Mouse (Mus musculus): Measurements from ENCODE around the gene Rgs5. TPM values are rescaled to one million over a fixed set of nuclear protein-coding genes. Genes with fewer than 3 reads are reported as not detected.

Gene Rgs5
- polyA plus RNA-seq, 1 experiment: not detected

DNA sequence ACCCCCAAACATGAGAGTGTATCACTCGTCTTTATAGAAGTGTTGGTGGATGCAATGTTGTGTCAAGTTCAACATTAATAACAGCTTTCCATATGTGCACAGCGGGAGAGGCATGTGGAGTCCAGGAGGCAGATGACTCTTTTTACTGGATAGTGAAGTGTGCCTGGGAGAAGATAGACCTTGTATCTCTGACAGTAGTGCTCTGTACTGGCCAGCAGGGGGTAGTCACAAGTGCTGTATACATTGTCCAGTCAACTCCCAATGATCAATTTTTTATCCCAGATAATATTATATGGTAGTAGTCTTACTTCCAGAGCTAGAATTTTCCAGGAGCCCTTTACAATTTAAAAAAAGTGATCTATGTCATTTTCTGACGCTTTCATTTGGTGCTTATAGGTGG, 18.8 kb downstream of the Rgs5 start:
- Histone ChIP-seq H3K4me1 (no peaks in the 10 kb centered on the region), H3K27me3 (replicated peaks) (no peaks in the 10 kb centered on the region), H3K4me3 (replicated peaks) (no peak overlapping the region), H3K9me3 (no peaks in the 10 kb centered on the region), H3K36me3 (replicated peaks; ENCODE audit: low read length) (no peaks in the 10 kb centered on the region)
- TF ChIP-seq GATA1 (IDR thresholded peaks at IDR 0.05; ENCODE audit: borderline replicate concordance, low read length) (no peak), FLI1 (IDR thresholded peaks at IDR 0.05; ENCODE audit: low read length) (no peak)

DNA sequence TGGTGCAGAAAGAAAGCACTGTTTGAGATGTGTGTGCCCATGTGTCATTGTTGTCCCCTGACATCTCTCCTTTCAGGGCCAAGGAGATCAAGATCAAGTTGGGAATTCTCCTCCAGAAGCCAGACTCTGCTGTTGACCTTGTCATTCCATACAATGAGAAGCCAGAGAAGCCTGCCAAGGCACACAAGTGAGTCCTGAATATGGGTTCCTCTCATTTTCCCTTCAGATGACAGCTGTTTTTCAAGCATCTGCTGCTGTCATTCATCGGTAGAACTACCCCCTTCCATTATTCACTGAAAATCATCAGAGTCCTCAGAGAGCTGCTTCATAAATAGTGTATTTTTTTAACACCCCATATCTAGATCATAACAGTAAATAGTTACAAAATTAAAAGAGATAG, 21.4 kb downstream of the Rgs5 start:
- no peaks in the 10 kb centered on the region for H3K4me1 ChIP-seq
- 0 out of 2 replicates have a peak, but pooled peaks cover 3% of the 10 kb centered on the region for H3K9me3 ChIP-seq
- no peaks in the 10 kb centered on the region for H3K36me3 ChIP-seq (replicated peaks; ENCODE audit: low read length)
- H3K27me3 ChIP-seq (replicated peaks): no peaks in the 10 kb centered on the region
- H3K4me3 ChIP-seq (replicated peaks): no peak overlapping the region
- TF ChIP-seq GATA1 (IDR thresholded peaks at IDR 0.05; ENCODE audit: borderline replicate concordance, low read length) (no peak), FLI1 (IDR thresholded peaks at IDR 0.05; ENCODE audit: low read length) (no peak)

DNA sequence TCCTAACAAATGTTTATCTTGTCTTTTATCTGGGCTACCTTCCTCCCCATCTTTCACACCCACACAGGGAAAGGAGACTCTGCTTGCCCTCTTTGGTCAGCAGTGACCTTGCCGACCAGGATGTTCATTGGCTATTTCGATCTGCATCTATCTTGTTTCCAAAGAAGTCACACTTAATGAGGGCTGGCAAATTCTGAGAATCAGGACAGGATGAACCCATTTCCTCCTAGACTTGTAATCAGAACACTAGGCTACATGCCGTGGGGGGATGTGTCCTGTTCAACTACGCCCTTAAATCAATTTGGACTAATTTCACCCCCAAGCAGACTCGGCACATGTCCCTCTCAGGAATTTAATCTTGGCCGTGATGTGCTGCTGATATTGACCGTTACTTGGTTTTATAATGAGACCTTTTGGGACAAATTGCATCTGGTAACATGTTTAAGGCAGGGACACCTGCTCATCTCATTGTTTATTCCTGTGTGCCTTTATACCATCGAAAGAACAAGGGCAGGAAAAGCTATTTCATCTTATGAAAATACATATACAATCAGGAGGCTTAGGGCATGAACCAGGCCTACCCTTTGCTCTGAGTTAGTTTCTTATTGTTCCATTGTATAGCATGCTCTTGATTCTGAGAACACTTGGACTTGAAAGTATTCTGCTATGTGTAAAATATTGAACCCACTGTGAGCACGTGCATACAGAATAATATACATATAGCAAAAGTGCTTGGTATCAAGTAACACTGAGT, 25.3 kb downstream of the Rgs5 start:
- Histone ChIP-seq H3K9me3 (0 out of 2 replicates have a peak, but pooled peaks cover 3% of the 10 kb centered on the region), H3K4me3 (replicated peaks) (no peak overlapping the region), H3K4me1 (no peaks in the 10 kb centered on the region), H3K36me3 (replicated peaks; ENCODE audit: low read length) (no peaks in the 10 kb centered on the region), H3K27me3 (replicated peaks) (no peaks in the 10 kb centered on the region)
- TF ChIP-seq FLI1 (IDR thresholded peaks at IDR 0.05; ENCODE audit: low read length): no peak

DNA sequence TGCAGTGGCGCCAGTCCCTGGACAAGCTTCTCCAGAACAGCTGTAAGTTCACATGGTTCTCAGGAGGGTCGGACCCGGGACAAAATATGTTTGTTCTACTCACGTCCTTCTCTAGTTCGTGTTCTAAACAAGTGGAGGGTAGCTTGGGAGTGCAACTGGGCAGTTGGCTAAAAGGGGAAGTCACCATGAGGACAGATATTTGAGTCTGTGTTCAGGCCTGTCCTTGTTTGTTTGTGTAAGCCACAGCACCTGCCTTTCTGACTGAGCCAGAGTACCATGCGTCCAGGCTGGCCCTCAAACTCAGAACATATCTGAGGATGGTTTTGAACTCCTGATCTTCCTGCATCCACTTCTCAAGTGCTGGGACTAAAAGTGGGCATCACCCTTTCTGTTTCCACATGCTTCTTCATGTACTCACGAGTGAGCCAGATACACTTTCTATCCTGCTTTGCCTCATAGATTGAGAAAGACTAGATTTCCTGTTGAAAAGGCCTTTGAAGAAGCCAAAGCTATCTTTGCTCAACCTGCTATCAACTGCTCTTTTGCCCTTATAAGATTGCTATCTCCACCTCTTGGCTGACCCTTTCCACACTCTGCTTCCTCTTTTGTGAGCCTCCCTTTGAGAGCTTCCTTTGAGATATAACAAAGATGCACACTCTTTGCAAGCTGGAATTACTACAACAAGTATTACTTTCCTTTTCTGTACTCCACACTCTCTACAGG, 27.6 kb downstream of the Rgs5 start:
- Histone ChIP-seq H3K4me3 (replicated peaks) (no peak overlapping the region), H3K9me3 (0 out of 2 replicates have a peak, but pooled peaks cover 3% of the 10 kb centered on the region), H3K4me1 (no peaks in the 10 kb centered on the region), H3K27me3 (replicated peaks) (no peaks in the 10 kb centered on the region), H3K36me3 (replicated peaks; ENCODE audit: low read length) (no peaks in the 10 kb centered on the region)
- TF ChIP-seq FLI1 (IDR thresholded peaks at IDR 0.05; ENCODE audit: low read length) (no peak), GATA1 (IDR thresholded peaks at IDR 0.05; ENCODE audit: borderline replicate concordance, low read length) (no peak)

DNA sequence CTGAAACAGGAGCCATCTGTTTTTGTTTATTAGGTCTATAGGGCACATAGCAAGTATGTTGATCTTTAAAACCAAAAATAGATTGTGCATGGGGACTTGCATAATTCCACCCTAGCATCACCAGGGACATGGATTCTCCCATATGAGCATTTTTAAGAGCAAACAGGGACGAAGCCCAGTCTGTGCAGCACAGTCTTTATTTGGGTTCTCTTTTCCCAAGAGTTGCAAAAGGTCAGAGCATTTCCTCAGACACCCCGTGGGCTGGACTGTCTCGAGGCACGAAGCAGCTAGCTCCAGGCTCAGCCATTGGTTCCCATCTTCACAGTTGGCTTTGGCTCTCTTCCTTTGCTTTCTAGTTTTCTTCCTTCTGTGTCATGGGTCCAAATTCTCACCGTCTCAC, 30.0 kb downstream of the Rgs5 start:
- Histone ChIP-seq H3K36me3 (replicated peaks; ENCODE audit: low read length) (no peaks in the 10 kb centered on the region), H3K4me1 (no peaks in the 10 kb centered on the region), H3K27me3 (replicated peaks) (no peaks in the 10 kb centered on the region), H3K4me3 (replicated peaks) (no peak overlapping the region), H3K9me3 (0 out of 2 replicates have a peak, but pooled peaks cover 3% of the 10 kb centered on the region)
- no peak for TF ChIP-seq GATA1 (IDR thresholded peaks at IDR 0.05; ENCODE audit: borderline replicate concordance, low read length)
- no peak for TF ChIP-seq FLI1 (IDR thresholded peaks at IDR 0.05; ENCODE audit: low read length)

DNA sequence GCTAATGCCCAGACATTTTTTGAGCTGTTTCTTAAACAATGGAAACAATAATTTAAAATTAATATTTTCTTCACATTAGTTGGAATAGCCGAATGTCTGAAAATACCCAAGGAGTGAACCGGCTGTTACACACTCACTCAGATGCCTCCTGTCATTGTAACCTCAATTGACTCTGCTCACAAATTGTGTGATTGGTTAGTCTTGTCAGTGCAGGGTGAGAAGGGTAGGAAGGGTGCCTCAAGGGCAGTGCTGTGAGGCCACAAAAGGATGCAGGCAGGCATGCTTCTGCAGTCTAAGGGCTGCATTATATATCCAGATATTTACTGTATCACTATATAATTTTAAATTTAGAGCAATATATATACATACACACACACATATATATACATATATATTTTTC, 37.7 kb downstream of the Rgs5 start:
- TF ChIP-seq GATA1 (IDR thresholded peaks at IDR 0.05; ENCODE audit: borderline replicate concordance, low read length): no peak
- TF ChIP-seq FLI1 (IDR thresholded peaks at IDR 0.05; ENCODE audit: low read length): no peak
- H3K4me1 ChIP-seq: no peaks in the 10 kb centered on the region
- no peaks in the 10 kb centered on the region for H3K36me3 ChIP-seq (replicated peaks; ENCODE audit: low read length)
- no peaks in the 10 kb centered on the region for H3K27me3 ChIP-seq (replicated peaks)
- H3K4me3 ChIP-seq (replicated peaks): no peak overlapping the region
- H3K9me3 ChIP-seq: peaks cover 9% of the 10 kb centered on the region; the same call in 1 of the 2 replicates

DNA sequence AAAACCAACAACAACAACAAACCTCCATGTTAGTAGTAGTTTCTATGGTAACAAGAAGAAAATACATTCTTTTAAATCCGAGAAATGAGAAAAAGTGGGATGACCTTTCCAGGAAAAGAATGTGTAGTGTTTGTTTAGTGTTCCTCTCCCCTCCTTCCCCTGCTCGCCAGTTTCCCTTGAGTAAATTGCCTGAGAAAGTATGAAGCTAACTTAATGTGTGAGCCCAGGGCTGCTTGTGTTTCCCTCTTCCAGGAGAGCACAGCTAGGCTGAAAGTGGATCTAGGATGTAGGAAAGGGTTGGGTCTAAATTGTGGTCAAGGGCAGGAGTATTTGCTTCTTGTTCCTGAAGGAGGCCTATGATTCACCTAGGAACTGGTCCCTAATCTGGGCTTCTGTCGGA, 38.2 kb downstream of the Rgs5 start:
- H3K36me3 ChIP-seq (replicated peaks; ENCODE audit: low read length): no peaks in the 10 kb centered on the region
- TF ChIP-seq GATA1 (IDR thresholded peaks at IDR 0.05; ENCODE audit: borderline replicate concordance, low read length) (no peak), FLI1 (IDR thresholded peaks at IDR 0.05; ENCODE audit: low read length) (no peak)
- peaks cover 9% of the 10 kb centered on the region; the same call in 1 of the 2 replicates for H3K9me3 ChIP-seq
- no peaks in the 10 kb centered on the region for H3K4me1 ChIP-seq
- H3K4me3 ChIP-seq (replicated peaks): no peak overlapping the region
- H3K27me3 ChIP-seq (replicated peaks): no peaks in the 10 kb centered on the region

DNA sequence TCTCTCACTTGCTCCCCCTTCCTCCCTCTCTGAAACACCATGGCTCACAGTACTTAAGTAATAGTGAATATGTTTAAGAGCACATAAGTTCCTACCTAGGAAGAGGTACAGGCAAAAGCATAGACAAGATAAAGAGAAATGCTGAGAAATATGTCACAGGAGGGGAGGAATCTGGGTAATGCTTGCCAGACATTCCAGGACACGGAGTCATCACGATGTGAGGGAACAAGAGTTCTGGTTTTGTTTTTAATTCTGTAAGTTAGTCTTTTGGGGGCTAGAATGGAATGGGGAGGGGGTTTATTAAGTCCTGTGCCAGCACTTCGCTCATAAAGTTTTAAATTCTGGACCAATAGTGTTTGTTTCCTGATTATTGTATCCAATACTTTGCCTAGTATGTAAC, 40.1 kb downstream of the Rgs5 start:
- Histone ChIP-seq H3K4me1 (no peaks in the 10 kb centered on the region), H3K36me3 (replicated peaks; ENCODE audit: low read length) (no peaks in the 10 kb centered on the region), H3K27me3 (replicated peaks) (no peaks in the 10 kb centered on the region), H3K9me3 (peaks cover 9% of the 10 kb centered on the region; the same call in 1 of the 2 replicates), H3K4me3 (replicated peaks) (no peak overlapping the region)
- TF ChIP-seq GATA1 (IDR thresholded peaks at IDR 0.05; ENCODE audit: borderline replicate concordance, low read length) (no peak), FLI1 (IDR thresholded peaks at IDR 0.05; ENCODE audit: low read length) (no peak)

DNA sequence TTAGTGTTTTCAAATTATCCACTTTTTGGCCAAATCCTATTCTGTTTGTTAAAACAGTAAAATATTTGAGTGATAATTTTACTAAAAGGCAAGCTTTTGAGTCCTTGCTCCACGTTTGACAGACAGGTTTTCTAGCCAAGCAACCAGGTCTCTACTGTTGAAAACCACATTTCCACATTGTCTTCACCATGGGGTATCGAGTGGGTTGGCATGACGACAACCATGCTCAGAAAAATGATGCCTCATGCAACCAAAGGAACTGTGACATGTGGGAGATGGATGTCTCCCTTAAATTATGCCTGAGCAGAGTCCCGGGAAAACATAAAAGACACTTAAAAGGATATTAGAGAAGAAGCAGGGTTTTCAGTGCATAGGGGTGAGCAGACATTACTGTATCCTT, 41.9 kb downstream of the Rgs5 start:
- TF ChIP-seq GATA1 (IDR thresholded peaks at IDR 0.05; ENCODE audit: borderline replicate concordance, low read length) (no peak), FLI1 (IDR thresholded peaks at IDR 0.05; ENCODE audit: low read length) (no peak)
- Histone ChIP-seq H3K9me3 (0 out of 2 replicates have a peak, but pooled peaks cover 5% of the 10 kb centered on the region), H3K27me3 (replicated peaks) (no peaks in the 10 kb centered on the region), H3K36me3 (replicated peaks; ENCODE audit: low read length) (no peaks in the 10 kb centered on the region), H3K4me1 (no peaks in the 10 kb centered on the region), H3K4me3 (replicated peaks) (no peak overlapping the region)

DNA sequence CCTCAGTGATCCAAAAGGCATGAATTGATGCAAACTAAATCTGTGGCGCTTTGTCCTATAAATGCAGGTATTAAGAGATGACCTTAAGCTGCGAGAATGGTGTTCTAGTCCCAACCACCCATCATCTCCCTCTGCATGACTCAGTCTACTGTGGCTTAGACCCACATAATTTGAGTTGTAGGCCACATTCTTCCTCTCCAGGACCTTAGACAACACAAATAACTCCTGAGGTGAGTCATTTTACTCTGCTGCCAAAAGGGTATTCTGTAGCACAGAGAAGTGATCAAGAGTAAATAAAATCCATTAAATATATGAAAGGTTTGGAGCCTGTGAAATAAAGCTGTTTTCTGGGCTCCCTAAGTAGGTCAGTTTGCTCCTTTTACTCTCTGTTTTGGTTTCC, 43.9 kb downstream of the Rgs5 start:
- H3K4me1 ChIP-seq: no peaks in the 10 kb centered on the region
- peaks cover 9% of the 10 kb centered on the region; the same call in 1 of the 2 replicates for H3K9me3 ChIP-seq
- no peak overlapping the region for H3K4me3 ChIP-seq (replicated peaks)
- H3K27me3 ChIP-seq (replicated peaks): no peaks in the 10 kb centered on the region
- no peaks in the 10 kb centered on the region for H3K36me3 ChIP-seq (replicated peaks; ENCODE audit: low read length)
- TF ChIP-seq FLI1 (IDR thresholded peaks at IDR 0.05; ENCODE audit: low read length) (no peak), GATA1 (IDR thresholded peaks at IDR 0.05; ENCODE audit: borderline replicate concordance, low read length) (no peak)
